Mouse (Mus musculus) heart, adult 2 months (tissue): Measurements from ENCODE around the gene Spsb2. TPM values are rescaled to one million over a fixed set of nuclear protein-coding genes. Genes with fewer than 3 reads are reported as not detected.
A peak's percentile ranks its signal among the peaks of the same experiment; 100 is the strongest.

Source experiments
- DNase-seq, 2 experiments: peaks; one replicate each; pipeline ENCODE4 v3.0.0; 2021
- H3K27ac ChIP-seq: fragments of 200-600 bp; 2 replicates; pipeline ENCODE4 v1.8.1; 2022
- H3K27me3 ChIP-seq: fragments of 200-500 bp; 2 replicates; pipeline ENCODE4 v1.6.1; 2012; ENCODE audit warnings: mild to moderate bottlenecking, low read length, inconsistent platforms, mixed read lengths; ENCODE audit not compliant: control insufficient read depth, insufficient read depth
- H3K36me3 ChIP-seq: fragments of 200-500 bp; 2 replicates; pipeline ENCODE4 v1.6.1; 2012; ENCODE audit warnings: low read length, inconsistent platforms; ENCODE audit not compliant: control insufficient read depth, insufficient read depth
- H3K4me1 ChIP-seq: fragments of 200-500 bp; 2 replicates; pipeline ENCODE4 v1.6.1; 2011; ENCODE audit warnings: low read length; ENCODE audit not compliant: control insufficient read depth, insufficient read depth
- H3K4me3 ChIP-seq: fragments of 200-600 bp; 2 replicates; pipeline ENCODE4 v1.8.1; 2022
- H3K79me2 ChIP-seq: fragments of 200-500 bp; replicated peaks from 2 replicates; pipeline ENCODE4 v1.6.1; 2012; ENCODE audit warnings: mild to moderate bottlenecking, inconsistent platforms, low read length, moderate library complexity, mixed read lengths; ENCODE audit not compliant: control insufficient read depth, insufficient read depth
- H3K9ac ChIP-seq: fragments of 200-500 bp; 2 replicates; pipeline ENCODE4 v1.6.1; 2012; ENCODE audit warnings: low read depth, mild to moderate bottlenecking, control low read depth, inconsistent platforms, low read length, mixed read lengths
- CTCF ChIP-seq: fragments of 200-600 bp; IDR thresholded peaks from 2 replicates; pipeline ENCODE4 v1.8.1; 2022; ENCODE audit warnings: antibody characterized with exemption, mild to moderate bottlenecking, moderate library complexity
- EP300 ChIP-seq: fragments of 200-500 bp; IDR thresholded peaks from 2 replicates; pipeline ENCODE4 v1.6.1; 2011; ENCODE audit warnings: low read depth, low read length, control low read depth; ENCODE audit not compliant: insufficient read depth
- POLR2A ChIP-seq: fragments of 200-500 bp; IDR thresholded peaks from 2 replicates; pipeline ENCODE4 v1.6.1; 2011; ENCODE audit warnings: mild to moderate bottlenecking, low read depth, low read length, control low read depth; ENCODE audit not compliant: insufficient read depth
- WGBS: fragments of 180-500 bp; shearing (Covaris S2); methylation state at CpG from one replicate; pipeline ENCODE4 v1.1.7; 2018; 5-methylcytosine and 5-hydroxymethylcytosine counted together
- intact Hi-C: fragments of 180-260 bp; cut with DNase I; formaldehyde crosslinking; loops from one replicate; pipeline ENCODE4 v1.15.1; 2025
- polyA plus RNA-seq: library from polyadenylated mRNA; depleted of rRNA; stranded (reverse); fragments of >200 nt; gene quantifications from 2 replicates; pipeline ENCODE4 v1.2.3, GENCODE M21; 2012
- total RNA-seq, 2 experiments: library from RNA; stranded (reverse); gene quantifications; 2 replicates each; pipeline ENCODE4 v1.2.3; 2021

Gene Spsb2
- total and polyA plus RNA-seq, 3 experiments = 3.2 to 4.4 (median 3.2) TPM

DNA sequence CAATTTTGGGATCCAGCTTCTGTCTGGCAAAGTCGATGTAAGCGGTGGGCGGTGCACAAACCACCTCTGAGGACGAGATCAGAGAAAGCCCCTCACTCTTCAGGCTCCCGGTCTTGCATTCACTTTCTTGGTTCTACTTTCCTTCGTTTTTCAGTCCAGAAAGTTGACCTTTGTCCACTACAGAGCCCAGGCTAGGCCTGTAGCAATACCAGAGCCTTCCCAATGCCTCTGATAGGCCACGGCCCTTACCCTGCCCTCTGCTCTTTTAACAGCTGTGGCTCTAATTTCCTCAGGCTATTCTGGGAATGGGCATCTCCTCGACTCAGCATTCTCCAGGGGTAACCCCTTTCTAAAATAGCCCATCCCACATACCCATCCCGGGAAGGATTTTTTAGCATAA, 4.4 kb downstream of the Spsb2 start:
- Histone ChIP-seq H3K4me3 (peak overlapping the region; percentile 85), H3K27me3 (no peaks in the 10 kb centered on the region), H3K79me2 (no peaks in the 10 kb centered on the region), H3K4me1 (peaks cover 13% of the 10 kb centered on the region), H3K9ac (peak overlapping the region; percentile 70), H3K36me3 (no peaks in the 10 kb centered on the region; the same call in 1 of the 2 replicates), H3K27ac (peak overlapping the region; percentile 92)
- no peak for TF ChIP-seq POLR2A
- TF ChIP-seq CTCF = no peak
- TF ChIP-seq EP300 = no peak
- intact Hi-C loops = no loop called here
- DNase-seq = peak; percentile 12 to 24
- WGBS = 27% methylated on average over 9 of the region's 9 CpGs

DNA sequence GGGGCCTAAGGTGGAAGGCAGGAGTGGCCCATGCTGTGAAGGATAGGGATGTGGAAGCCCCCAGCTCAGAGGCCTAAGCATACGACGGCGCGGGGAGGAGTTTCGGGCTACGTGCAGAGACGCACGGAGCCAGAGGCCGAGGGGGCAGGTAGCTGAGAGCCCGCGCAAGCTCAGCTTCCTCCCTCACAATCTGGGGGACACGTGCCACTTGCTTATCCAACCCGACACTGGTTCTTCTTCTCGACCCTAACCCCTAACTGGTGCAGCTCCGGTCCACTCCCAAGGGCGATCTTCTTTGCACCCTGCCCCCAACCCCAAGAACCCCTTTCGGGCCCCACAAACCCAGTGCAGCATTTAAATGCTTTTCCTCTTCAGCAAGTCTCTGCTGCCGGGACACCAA, 5.0 kb downstream of the Spsb2 start:
- Histone ChIP-seq H3K27me3 (no peaks in the 10 kb centered on the region), H3K27ac (peak overlapping the region; percentile 92), H3K79me2 (no peaks in the 10 kb centered on the region), H3K36me3 (no peaks in the 10 kb centered on the region; the same call in 1 of the 2 replicates), H3K9ac (peak overlapping the region; percentile 70), H3K4me1 (peaks cover 8% of the 10 kb centered on the region), H3K4me3 (peak overlapping the region; percentile 85)
- TF ChIP-seq CTCF = no peak
- TF ChIP-seq EP300 = no peak
- TF ChIP-seq POLR2A = no peak; the same call in 1 of the 2 replicates
- intact Hi-C loops = no loop called here
- under 1% methylated on average over 18 of the region's 18 CpGs for WGBS
- DNase-seq = peak; percentile 72 to 75

DNA sequence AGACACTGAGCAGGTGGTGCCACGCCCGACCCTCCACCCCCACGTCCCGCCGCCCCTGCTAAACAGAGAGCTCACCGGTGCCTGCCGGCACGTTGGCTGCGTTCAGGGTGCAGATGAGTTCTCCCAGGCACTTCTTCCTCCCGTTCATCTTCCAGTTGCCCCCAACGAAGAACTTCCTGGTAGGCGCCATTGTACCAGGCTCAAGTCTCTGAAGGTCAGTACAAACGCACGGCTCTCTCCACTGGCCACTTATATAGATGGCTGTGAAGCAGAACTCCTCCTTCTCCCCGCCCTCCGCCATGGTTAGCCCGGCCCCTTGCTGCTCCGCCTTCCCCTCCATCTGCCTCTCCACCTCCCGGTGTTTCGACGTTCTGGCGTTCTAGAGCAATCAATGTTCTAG, 5.5 kb downstream of the Spsb2 start, which contains the start of gene Tpi1:
TSS of gene Tpi1 (minus strand) at position 364 of the 400 bp plus-strand sequence.
- Histone ChIP-seq H3K79me2 (no peaks in the 10 kb centered on the region), H3K36me3 (no peaks in the 10 kb centered on the region; the same call in 1 of the 2 replicates)
- intact Hi-C loops = no loop called here

DNA sequence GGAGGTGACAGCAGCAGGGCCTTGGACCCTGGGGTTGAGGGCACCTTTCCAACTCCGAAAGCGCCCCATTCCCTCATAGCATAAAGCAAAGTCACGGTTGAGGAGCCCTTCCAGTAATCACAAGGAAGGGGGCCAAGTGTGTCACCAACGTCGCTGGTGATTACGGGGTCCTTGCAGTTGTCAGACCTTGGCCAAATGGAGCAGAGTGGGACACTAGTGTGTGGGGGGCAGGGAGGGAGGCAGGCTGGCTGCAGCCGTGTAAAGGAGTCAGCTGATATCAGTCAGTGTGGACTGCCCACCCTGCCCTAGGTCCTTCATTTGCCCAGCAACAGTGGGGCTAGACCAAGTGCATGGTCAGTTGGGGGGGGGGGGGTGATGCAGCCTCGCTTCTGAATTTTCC, 6.0 kb downstream of the Spsb2 start:
- Histone ChIP-seq H3K79me2 (no peaks in the 10 kb centered on the region), H3K9ac (0 out of 2 replicates have a peak overlapping the region, but pooled peaks have one; percentile 6), H3K36me3 (no peaks in the 10 kb centered on the region; the same call in 1 of the 2 replicates), H3K4me1 (peaks cover 8% of the 10 kb centered on the region), H3K4me3 (peak overlapping the region; percentile 85; the same call in 1 of the 2 replicates), H3K27ac (peak overlapping the region; percentile 92; the same call in 1 of the 2 replicates), H3K27me3 (no peaks in the 10 kb centered on the region)
- intact Hi-C loops = no loop called here
- WGBS = 41% methylated on average over 8 of the region's 8 CpGs
- TF ChIP-seq POLR2A (no peak), CTCF (no peak), EP300 (no peak)
- DNase-seq = no peak

More for the DNA sequence above, 5.5 kb downstream of the Spsb2 start, which contains the start of gene Tpi1:
- TF ChIP-seq POLR2A (peak; percentile 99), CTCF (no peak), EP300 (peak; percentile 91)
- peaks cover 8% of the 10 kb centered on the region for H3K4me1 ChIP-seq
- H3K4me3 ChIP-seq = peak within 1 kb of the TSS; percentile 85
- DNase-seq = peak; percentile 92 to 93
- no peaks in the 10 kb centered on the region for H3K27me3 ChIP-seq
- H3K27ac ChIP-seq = peak within 1 kb of the TSS; percentile 92
- WGBS = under 1% methylated on average over 22 of the region's 22 CpGs
- H3K9ac ChIP-seq = peak within 1 kb of the TSS; percentile 70

DNA sequence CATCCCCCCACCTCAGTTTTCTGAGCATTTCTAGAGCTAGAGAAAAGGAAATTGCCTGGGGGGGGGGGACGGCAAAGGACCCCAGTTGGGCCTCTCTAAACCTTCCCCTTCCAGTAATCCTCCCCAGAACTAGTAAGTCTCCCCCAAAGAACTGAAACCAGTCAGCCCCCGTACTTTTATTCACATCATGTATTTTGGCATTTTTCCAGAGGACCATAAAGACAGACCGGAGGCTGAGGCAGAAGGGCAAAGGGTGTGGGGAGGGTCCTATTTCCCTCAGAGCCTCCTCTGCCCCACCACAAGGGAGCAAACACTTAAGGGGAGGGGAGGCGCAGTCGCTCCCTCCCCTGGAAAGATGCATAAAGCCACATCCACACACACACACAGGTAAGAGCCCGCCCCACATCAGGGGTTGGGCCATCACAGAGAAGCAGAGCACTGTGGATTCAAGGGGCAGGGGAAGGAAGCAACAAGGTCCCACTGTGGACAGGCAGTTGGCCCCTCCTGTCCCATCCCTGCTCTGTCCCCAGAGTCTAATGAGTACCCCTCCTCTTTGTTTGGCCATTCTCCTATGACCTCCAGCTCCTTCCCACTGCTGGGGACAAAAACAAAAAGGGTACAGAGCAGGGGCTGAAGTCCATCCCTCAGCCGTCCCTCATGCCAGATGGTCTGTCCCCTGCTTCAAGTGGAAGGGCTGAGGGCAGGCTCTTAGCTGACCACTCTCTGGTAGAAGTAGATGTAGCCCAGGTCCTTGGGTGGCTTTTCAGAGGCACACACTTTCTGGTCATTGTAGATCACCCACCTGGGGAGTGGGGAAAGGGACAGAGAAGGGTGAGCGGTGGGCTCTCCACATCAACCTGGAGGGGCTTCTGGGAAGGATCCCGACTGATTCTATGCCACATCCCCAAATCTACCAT, 6.7 kb downstream of the Spsb2 start:
- H3K4me3 ChIP-seq = no peak overlapping the region
- peak in 1 of 2 experiments; percentile 15 for DNase-seq
- TF ChIP-seq EP300 = no peak
- no peak for TF ChIP-seq POLR2A
- no peak for TF ChIP-seq CTCF
- intact Hi-C loops = no loop called here
- WGBS = 78% methylated on average over 9 of the region's 9 CpGs
- H3K9ac ChIP-seq = no peak overlapping the region
- no peaks in the 10 kb centered on the region for H3K27me3 ChIP-seq
- no peaks in the 10 kb centered on the region; the same call in 1 of the 2 replicates for H3K36me3 ChIP-seq
- H3K27ac ChIP-seq = no peak overlapping the region
- H3K79me2 ChIP-seq = no peaks in the 10 kb centered on the region
- H3K4me1 ChIP-seq = peaks cover 4% of the 10 kb centered on the region

DNA sequence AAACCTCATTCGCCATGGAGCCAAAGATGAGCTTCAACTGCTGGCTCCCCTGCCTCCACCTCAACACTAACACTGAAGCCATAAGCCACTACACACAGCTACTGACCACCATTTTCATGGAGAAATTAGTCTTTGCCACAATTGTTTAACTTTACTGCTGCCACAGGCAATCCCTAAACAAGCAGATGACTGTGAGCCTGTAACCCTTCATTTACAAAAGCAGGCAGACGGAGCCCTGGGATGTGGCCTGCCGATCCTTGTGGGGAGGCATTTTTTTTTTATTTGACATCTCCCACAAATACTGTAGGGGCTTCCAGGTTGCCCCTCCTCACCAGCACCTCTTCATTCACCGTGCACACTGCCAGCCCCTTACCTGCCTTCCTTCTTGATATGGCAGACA, 8.2 kb downstream of the Spsb2 start:
- Histone ChIP-seq H3K36me3 (peaks cover under 1% of the 10 kb centered on the region), H3K27me3 (no peaks in the 10 kb centered on the region), H3K4me1 (peaks cover 4% of the 10 kb centered on the region), H3K9ac (no peak overlapping the region), H3K79me2 (no peaks in the 10 kb centered on the region), H3K27ac (no peak overlapping the region), H3K4me3 (no peak overlapping the region)
- WGBS = 90% methylated on average over 4 of the region's 4 CpGs
- TF ChIP-seq POLR2A (no peak), EP300 (no peak), CTCF (no peak)
- intact Hi-C loops = no loop called here
- DNase-seq = peak in 1 of 2 experiments; percentile 14
